Mouse (Mus musculus): ENCODE data around the gene Arid3a. TPM values are rescaled to one million over a fixed set of nuclear protein-coding genes. Genes with fewer than 3 reads are reported as not detected.

Arid3a gene
- polyA plus RNA-seq, 1 experiment: 17.8 TPM

GRCm38 (mm10) chr10:79908167-79909091 is 18.4 kb upstream of the Arid3a start, which contains the start of gene Med16:
Gene Med16 (minus strand): TSS chr10:79908923.
- TF ChIP-seq CTCF (IDR thresholded peaks at IDR 0.05; ENCODE audit: low read depth, low read length) (no peak), POLR2A (IDR thresholded peaks at IDR 0.05; ENCODE audit: borderline replicate concordance, low read depth, low read length) (no peak)
- H3K4me3 ChIP-seq (ENCODE audit: insufficient read depth, low read length): peak within 1 kb of the TSS; percentile 88
- H3K4me1 ChIP-seq (ENCODE audit: control insufficient read depth, insufficient read depth, low read length): peaks cover 7% of the 10 kb centered on the region
- peak within 1 kb of the TSS; percentile 90 for H3K27ac ChIP-seq (ENCODE audit: insufficient read depth, low read depth, low read length)

GRCm38 (mm10) chr10:79909092-79909922 is 17.5 kb upstream of the Arid3a start:
- Histone ChIP-seq H3K27ac (ENCODE audit: insufficient read depth, low read depth, low read length) (no peak overlapping the region), H3K4me1 (ENCODE audit: control insufficient read depth, insufficient read depth, low read length) (peaks cover 7% of the 10 kb centered on the region), H3K4me3 (ENCODE audit: insufficient read depth, low read length) (peak overlapping the region; percentile 15; the same call in 1 of the 2 replicates)
- TF ChIP-seq POLR2A (IDR thresholded peaks at IDR 0.05; ENCODE audit: borderline replicate concordance, low read depth, low read length) (no peak), CTCF (IDR thresholded peaks at IDR 0.05; ENCODE audit: low read depth, low read length) (no peak; the same call in 1 of the 2 replicates)

DNA sequence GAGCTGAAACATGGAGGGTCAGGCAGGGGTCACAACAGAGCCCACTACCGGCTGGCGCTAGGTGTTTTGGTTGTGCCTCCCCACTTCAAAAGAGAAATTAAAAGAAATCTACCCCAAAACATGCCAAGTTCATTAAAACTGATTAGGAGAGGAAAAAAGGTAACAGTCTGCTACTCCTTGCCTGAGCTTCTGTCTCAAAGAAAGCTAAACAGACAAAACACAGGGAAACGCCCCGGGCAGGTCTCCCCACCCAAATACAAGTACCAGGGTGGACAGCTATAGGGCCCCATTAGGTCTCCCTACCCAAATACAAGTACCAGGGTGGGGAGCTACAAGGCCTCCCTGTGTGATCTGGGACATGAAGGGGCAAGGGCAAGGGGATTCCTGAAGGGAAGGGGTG is 16.3 kb upstream of the Arid3a start, which contains the start of gene Gm26602:
Gene Gm26602, plus strand, starts transcription at position 301 of the 400 bp plus-strand sequence.
- no peak within 1 kb of the TSS for H3K27ac ChIP-seq (ENCODE audit: insufficient read depth, low read depth, low read length)
- no peak within 1 kb of the TSS for H3K4me3 ChIP-seq (ENCODE audit: insufficient read depth, low read length)
- TF ChIP-seq CTCF (IDR thresholded peaks at IDR 0.05; ENCODE audit: low read depth, low read length) (no peak), POLR2A (IDR thresholded peaks at IDR 0.05; ENCODE audit: borderline replicate concordance, low read depth, low read length) (no peak)
- H3K4me1 ChIP-seq (ENCODE audit: control insufficient read depth, insufficient read depth, low read length): peaks cover 11% of the 10 kb centered on the region

GRCm38 (mm10) chr10:79912412-79912811 is 14.4 kb upstream of the Arid3a start:
- Histone ChIP-seq H3K27ac (ENCODE audit: insufficient read depth, low read depth, low read length) (no peak overlapping the region), H3K4me1 (ENCODE audit: control insufficient read depth, insufficient read depth, low read length) (peaks cover 17% of the 10 kb centered on the region), H3K4me3 (ENCODE audit: insufficient read depth, low read length) (no peak overlapping the region)
- TF ChIP-seq POLR2A (IDR thresholded peaks at IDR 0.05; ENCODE audit: borderline replicate concordance, low read depth, low read length) (no peak), CTCF (IDR thresholded peaks at IDR 0.05; ENCODE audit: low read depth, low read length) (no peak)

DNA sequence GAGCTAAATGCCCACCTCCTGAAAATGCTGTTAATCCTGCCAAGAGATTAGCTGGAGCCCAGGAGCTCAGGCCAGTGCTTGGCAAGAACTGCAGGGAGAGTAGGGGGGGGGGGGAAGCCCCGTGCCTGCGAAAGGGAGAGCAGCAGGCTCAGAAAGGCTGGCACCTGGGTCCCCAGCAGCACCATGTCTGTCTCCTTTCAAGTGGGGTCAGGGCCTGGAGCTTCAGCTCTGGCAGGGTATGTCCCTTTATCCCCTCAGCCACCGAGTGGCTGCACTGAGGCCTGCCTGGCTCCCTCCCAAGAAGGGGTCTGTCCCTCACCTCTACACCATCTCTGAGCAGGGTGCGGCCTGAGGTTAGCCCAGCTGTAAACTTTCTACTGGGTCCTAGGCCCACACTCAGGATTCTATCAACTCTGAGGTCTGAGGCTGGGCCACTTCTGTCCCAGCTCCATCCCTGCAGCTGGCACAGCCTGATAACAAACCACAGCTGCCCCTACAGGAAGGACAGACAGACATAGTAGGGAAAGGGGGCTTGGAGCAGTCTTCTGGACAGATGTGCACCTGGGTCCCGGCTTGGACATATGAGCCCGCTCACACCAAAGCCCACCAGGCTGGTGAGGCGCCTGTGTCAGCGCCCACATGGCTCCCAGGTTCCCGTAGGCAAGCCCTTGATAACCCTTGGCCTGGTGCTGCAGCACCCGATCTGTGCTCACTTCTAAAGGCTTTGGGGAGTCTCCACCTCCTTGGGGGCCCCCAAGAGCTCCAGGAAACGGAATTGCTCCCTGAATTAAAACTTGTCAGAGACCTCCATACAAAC is 12.5 kb upstream of the Arid3a start:
- H3K4me3 ChIP-seq (ENCODE audit: insufficient read depth, low read length): no peak overlapping the region

GRCm38 (mm10) chr10:79914948-79915596 is 11.8 kb upstream of the Arid3a start:
- Histone ChIP-seq H3K27ac (ENCODE audit: insufficient read depth, low read depth, low read length) (no peak overlapping the region), H3K4me3 (ENCODE audit: insufficient read depth, low read length) (no peak overlapping the region), H3K4me1 (ENCODE audit: control insufficient read depth, insufficient read depth, low read length) (peaks cover 10% of the 10 kb centered on the region)
- TF ChIP-seq CTCF (IDR thresholded peaks at IDR 0.05; ENCODE audit: low read depth, low read length) (no peak), POLR2A (IDR thresholded peaks at IDR 0.05; ENCODE audit: borderline replicate concordance, low read depth, low read length) (no peak)

More for the DNA sequence above, 12.5 kb upstream of the Arid3a start:
- TF ChIP-seq CTCF (IDR thresholded peaks at IDR 0.05; ENCODE audit: low read depth, low read length) (no peak), POLR2A (IDR thresholded peaks at IDR 0.05; ENCODE audit: borderline replicate concordance, low read depth, low read length) (no peak)
- Histone ChIP-seq H3K4me1 (ENCODE audit: control insufficient read depth, insufficient read depth, low read length) (peaks cover 15% of the 10 kb centered on the region), H3K27ac (ENCODE audit: insufficient read depth, low read depth, low read length) (no peak overlapping the region)

- Histone ChIP-seq H3K27ac (ENCODE audit: insufficient read depth, low read depth, low read length) (no peak overlapping the region), H3K4me3 (ENCODE audit: insufficient read depth, low read length) (peak overlapping the region; percentile 98), H3K4me1 (ENCODE audit: control insufficient read depth, insufficient read depth, low read length) (peaks cover 10% of the 10 kb centered on the region)
- TF ChIP-seq CTCF (IDR thresholded peaks at IDR 0.05; ENCODE audit: low read depth, low read length) (no peak), POLR2A (IDR thresholded peaks at IDR 0.05; ENCODE audit: borderline replicate concordance, low read depth, low read length) (no peak)
Measured at GRCm38 (mm10) chr10:79916081-79916480, 10.8 kb upstream of the Arid3a start.

DNA sequence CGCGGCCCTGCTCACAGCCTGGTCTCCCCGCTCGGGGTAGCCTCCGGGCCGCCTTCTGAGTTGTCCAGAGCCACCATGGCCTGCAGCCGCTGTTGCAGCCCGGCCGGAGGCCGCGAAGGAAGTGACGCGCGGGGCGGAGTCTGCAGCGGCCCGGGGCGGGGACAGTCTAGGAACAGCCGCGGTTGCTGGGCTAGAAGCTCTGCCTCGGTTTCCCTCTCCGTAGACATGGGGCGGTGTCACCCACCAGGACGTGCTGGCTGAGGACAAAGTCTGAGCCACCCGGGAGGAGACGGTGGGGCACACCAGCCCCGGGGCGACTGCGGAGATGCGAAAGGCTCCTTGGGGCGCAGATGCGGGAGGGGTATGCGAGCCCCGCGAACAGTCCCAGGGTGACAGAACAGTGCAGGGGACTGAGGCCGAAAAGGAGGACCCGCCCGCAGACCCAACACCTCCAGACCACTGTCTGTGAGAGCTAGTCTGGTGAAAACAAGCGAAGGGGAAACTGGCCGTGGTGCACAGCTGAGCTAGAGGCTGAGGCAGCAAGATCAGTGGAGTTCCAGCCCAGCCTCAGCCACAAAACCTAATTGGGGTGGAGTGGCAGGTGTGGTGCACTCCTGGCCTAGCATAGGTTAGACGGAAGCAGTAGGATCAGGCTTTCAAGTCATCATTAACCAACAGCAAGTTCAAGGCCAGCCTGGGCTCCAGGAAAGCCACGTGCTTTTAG is 9.9 kb upstream of the Arid3a start, which contains the start of gene Kiss1r:
Gene Kiss1r, plus strand, starts transcription at position 164 of the 724 bp plus-strand sequence.
- H3K27ac ChIP-seq (ENCODE audit: insufficient read depth, low read depth, low read length): peak within 1 kb of the TSS; percentile 44
- TF ChIP-seq CTCF (IDR thresholded peaks at IDR 0.05; ENCODE audit: low read depth, low read length) (no peak), POLR2A (IDR thresholded peaks at IDR 0.05; ENCODE audit: borderline replicate concordance, low read depth, low read length) (peak; percentile 54; the same call in 1 of the 2 replicates)
- peaks cover 10% of the 10 kb centered on the region for H3K4me1 ChIP-seq (ENCODE audit: control insufficient read depth, insufficient read depth, low read length)
- H3K4me3 ChIP-seq (ENCODE audit: insufficient read depth, low read length): peak within 1 kb of the TSS; percentile 98

All from bone marrow macrophage, adult 2 months (primary cell).